Mouse (Mus musculus): ENCODE measurements at regions not wholly inside any gene's neighbourhood (a gene's known extent, or its start where the extent isn't known, plus 50 kb on each side); places are given as distances from the start of the nearest gene placed in this dataset.
A peak's percentile ranks its signal among the peaks of the same experiment; 100 is the strongest.

DNA sequence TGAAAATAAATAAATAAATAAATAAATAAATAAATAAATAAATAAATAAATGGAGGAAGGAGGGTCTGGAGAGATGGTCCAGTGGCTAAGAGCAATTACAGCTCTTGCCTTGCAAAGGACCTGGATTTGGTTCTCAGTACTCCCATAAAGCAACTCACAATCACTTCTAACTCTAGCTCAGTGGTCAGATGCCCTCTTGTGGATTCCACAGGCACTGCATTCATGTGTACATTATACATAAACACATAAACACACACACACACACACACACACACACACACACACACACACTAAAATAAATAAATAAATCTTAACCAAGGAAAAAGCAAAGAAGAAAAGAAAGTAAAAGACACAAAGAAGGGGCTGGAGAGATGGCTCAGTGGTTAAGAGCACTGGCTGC lies 74.2 kb upstream of the Dhx40 start:
- DNase-seq (ENCODE audit: low spot score in 2 of 2) = no peak

DNA sequence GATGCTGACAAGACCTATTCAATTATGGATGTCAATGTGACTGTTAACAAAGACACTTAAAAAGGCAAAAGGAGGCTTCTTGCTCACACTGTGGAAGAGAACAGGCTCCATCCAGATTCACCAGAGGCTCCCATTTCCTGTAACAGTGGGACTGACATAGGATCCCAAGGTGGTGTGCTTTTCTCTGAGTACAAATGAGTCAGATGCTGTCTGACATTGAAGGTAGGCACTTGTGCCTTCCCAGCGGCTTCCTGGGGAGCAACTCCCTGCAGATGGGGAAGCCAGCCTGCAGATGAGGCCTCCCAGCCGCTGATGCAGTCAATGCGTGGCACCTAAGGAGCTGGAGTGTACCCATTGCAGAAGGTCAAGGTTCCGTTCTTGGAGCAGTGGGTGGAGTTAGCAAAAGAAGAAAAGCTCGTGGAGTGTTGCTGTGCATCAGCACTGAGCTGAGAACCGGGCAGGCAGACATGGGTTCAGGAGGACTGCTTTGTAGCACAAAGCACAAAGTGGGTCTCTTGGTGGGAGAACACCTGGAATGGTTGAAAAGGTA lies 71.9 kb upstream of the Dhx40 start:
- DNase-seq (ENCODE audit: low spot score in 2 of 2) = no peak

DNA sequence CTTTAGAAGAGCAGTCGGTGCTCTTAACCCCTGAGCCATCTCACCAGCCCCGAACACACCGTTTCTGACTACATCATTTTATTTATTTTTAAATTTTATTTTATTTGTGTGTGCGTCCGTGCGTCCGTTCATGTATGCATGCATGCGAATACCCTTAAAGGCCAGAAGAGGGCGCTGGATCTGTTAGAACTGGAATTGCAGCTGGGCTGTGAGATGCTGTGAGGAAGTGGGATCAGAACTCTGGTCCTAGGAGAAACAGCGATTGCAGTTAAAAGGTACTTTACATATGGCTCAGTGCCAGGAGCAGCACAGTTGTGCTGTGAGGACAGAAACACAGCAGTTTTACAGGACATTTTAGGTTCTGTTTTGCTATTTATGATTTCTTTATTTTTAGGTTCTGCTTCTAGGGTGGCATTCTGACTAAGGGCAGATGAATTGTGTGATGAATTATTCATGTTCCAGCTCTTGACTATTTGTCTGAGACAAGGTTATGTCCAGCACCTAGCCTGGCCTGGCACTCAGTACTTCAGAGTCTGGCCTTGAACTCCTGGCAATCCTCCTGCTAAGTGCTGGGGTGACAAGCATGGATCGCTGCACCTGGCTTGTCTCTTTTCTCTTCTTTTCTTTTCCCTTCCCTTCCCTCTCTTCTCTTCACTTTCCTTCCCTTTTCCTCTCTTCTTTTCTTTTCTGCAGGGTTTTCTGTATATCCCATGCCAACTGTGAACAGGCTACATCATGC lies 71.0 kb upstream of the Dhx40 start:
- DNase-seq (ENCODE audit: low spot score in 2 of 2) = no peak

DNA sequence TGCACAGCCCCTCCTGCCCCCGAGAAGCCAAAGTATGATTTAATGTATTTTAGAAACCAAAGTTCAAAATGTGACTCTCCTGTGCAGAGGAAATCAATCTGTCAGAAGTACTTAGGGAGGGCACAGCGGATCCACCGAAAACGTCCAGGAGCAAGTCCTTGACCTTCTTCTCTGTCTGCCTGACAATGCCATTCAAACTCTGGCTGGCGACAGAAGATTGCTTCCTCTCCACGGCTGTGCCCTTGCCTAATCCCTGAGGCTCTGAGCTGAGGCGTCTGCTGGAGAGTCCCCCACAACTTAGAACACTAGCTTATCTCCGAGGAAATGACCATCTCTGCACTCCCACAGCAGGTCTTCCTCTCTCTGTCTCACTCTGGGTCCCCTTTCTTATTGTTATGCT lies 69.0 kb upstream of the Dhx40 start:
- no peak for DNase-seq (ENCODE audit: low spot score in 2 of 2)

- DNase-seq (ENCODE audit: low spot score in 2 of 2) = no peak
Observed at GRCm38 (mm10) chr11:86875738-86876137, 68.2 kb upstream of the Dhx40 start.

DNA sequence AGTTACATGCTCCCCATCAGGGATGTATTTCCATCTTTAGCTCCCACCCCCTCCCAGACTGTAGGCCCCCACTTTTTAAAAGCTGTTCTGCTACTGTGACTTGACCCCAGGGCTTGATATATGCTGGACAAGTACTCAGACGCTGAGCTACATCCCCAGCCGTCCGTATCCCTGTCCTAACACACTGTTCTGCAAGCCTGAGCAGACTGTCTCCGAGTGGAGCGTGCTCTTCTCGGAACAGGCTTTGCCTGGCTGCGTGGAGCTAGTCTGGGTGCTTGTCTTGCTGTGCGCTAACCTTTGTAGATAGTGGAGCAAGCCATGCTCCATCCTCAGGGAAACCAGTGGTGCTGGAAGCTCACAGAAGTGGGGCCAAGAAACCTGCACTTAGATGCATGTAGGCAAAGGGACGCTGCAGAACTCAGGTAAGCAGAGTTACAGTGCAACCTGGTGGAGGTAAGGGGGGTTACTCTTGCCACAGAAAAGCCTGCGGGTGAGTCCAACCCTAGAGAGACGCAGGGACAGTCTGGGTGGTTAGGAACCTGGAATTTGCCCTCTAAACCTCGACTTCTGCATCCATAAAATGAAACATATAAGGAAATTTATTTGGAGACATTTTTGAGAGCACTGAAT lies 67.2 kb upstream of the Dhx40 start:
- peak in 1 of 2 experiments; percentile 29 for DNase-seq (ENCODE audit: low spot score in 2 of 2)

GRCm38 (mm10) chr11:86873406-86873700 lies 65.8 kb upstream of the Dhx40 start:
- DNase-seq (ENCODE audit: low spot score in 2 of 2) = no peak

GRCm38 (mm10) chr11:86872537-86873405 lies 65.2 kb upstream of the Dhx40 start:
- no peak for DNase-seq (ENCODE audit: low spot score in 2 of 2)

GRCm38 (mm10) chr11:86871782-86872181 lies 64.2 kb upstream of the Dhx40 start:
- DNase-seq (ENCODE audit: low spot score in 2 of 2) = no peak

DNA sequence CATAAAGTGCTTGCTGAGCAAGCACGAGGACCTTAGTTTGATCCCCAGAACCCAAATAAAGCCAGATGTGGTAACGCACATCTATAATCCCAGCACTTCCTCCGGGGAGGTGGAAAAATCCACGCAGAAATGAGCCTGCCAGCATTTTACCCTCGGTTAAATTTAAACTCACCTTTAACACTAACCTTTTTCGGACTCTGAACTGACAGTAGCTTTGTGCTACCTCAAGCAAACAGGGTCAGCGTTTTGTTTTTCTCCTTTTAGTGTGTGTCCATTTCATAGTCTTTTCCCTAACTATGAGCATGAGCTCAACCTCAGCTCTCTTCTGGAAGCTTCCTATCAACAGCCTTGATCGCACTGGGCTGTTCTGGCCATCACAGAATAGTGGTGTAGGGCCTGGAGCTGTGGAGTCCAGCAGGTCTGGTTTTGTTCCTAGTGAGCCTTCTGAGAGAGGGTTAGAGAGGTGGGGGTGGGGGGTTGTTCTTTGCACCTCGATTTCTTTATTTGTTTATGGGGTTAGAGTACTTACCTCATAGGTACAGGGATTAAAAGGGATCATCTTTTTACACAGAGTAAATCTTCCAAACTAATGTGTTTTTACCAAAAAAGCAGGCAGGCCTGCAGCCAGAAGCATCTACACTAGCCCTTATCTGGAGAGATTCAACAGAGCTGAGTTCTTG lies 63.1 kb upstream of the Dhx40 start:
- DNase-seq (ENCODE audit: low spot score in 2 of 2) = no peak

- DNase-seq (ENCODE audit: low spot score in 2 of 2) = no peak
Observed at GRCm38 (mm10) chr11:86866931-86867330, 59.4 kb upstream of the Dhx40 start.

GRCm38 (mm10) chr11:86859864-86860528 lies 52.5 kb upstream of the Dhx40 start:
- DNase-seq (ENCODE audit: low spot score in 2 of 2) = no peak

- DNase-seq (ENCODE audit: low spot score in 2 of 2) = no peak
Observed at GRCm38 (mm10) chr11:86859236-86859817, 51.8 kb upstream of the Dhx40 start.

- DNase-seq (ENCODE audit: low spot score in 2 of 2) = no peak
Observed at GRCm38 (mm10) chr11:86858211-86858610, 50.7 kb upstream of the Dhx40 start.

Measured in layer of hippocampus, adult 8-10 months (tissue).